Mouse (Mus musculus) forebrain, embryonic 12.5 days (tissue): ENCODE measurements around the gene Npm1. TPM values are rescaled to one million over a fixed set of nuclear protein-coding genes. Genes with fewer than 3 reads are reported as not detected.

Experiments used
- ATAC-seq: fragments of 200-750 bp; cut with Nextera tagmentation; 2 replicates; pipeline ENCODE4 v1.8.0; 2017; ENCODE audit warnings: moderate TSS enrichment; ENCODE audit not compliant: low FRiP score
- H3K27ac ChIP-seq: fragments of 300-500 bp; sonication (generic); 2 replicates; pipeline ENCODE4 v1.5.1; 2016; ENCODE audit warnings: mild to moderate bottlenecking
- H3K27me3 ChIP-seq: fragments of 300-500 bp; sonication (generic); 2 replicates; pipeline ENCODE4 v1.6.1; 2016; ENCODE audit warnings: mild to moderate bottlenecking
- H3K36me3 ChIP-seq: fragments of 300-500 bp; sonication (generic); replicated peaks from 2 replicates; pipeline ENCODE4 v1.6.1; 2016; ENCODE audit warnings: mild to moderate bottlenecking
- H3K4me1 ChIP-seq: fragments of 300-500 bp; sonication (generic); 2 replicates; pipeline ENCODE4 v1.6.1; 2016
- H3K4me2 ChIP-seq: fragments of 300-500 bp; sonication (generic); 2 replicates; pipeline ENCODE4 v1.6.1; 2016; ENCODE audit warnings: mild to moderate bottlenecking, moderate library complexity
- H3K4me3 ChIP-seq: fragments of 300-500 bp; sonication (generic); replicated peaks from 2 replicates; pipeline ENCODE4 v1.5.1; 2016; ENCODE audit warnings: mild to moderate bottlenecking
- H3K9ac ChIP-seq: fragments of 300-500 bp; sonication (generic); 2 replicates; pipeline ENCODE4 v1.6.1; 2016; ENCODE audit warnings: mild to moderate bottlenecking
- H3K9me3 ChIP-seq: fragments of 300-500 bp; sonication (generic); 2 replicates; pipeline ENCODE4 v1.6.1; 2016
- WGBS: fragments of 180-500 bp; shearing (Covaris S2); methylation state at CpG from one replicate; pipeline ENCODE4 v1.1.7; 2016; 5-methylcytosine and 5-hydroxymethylcytosine counted together
- polyA plus RNA-seq: library from polyadenylated mRNA; unstranded; fragments of >200 nt; fragmentation: Nextera tagmentation; extraction: Ambion mirVana; gene quantifications from 2 replicates; pipeline ENCODE4 v1.2.1, GENCODE M21; 2016

Npm1 gene
- polyA plus RNA-seq, 1 experiment from 2014 or later = 820 TPM

- H3K36me3 ChIP-seq = no peaks in the 10 kb centered on the region
- H3K4me2 ChIP-seq = no peak overlapping the region
- H3K4me3 ChIP-seq = no peak overlapping the region
- no peak overlapping the region for H3K27ac ChIP-seq
- WGBS = 72% methylated on average over 8 of the region's 8 CpGs
- H3K9ac ChIP-seq = no peak overlapping the region
- no peaks in the 10 kb centered on the region for H3K9me3 ChIP-seq
- H3K27me3 ChIP-seq = peaks cover 2% of the 10 kb centered on the region; the same call in 1 of the 2 replicates
- peaks cover 4% of the 10 kb centered on the region for H3K4me1 ChIP-seq
- no peak for ATAC-seq
These were observed 58.1 kb downstream of the Npm1 start for GRCm38 (mm10) chr11:33104911-33105316.

DNA sequence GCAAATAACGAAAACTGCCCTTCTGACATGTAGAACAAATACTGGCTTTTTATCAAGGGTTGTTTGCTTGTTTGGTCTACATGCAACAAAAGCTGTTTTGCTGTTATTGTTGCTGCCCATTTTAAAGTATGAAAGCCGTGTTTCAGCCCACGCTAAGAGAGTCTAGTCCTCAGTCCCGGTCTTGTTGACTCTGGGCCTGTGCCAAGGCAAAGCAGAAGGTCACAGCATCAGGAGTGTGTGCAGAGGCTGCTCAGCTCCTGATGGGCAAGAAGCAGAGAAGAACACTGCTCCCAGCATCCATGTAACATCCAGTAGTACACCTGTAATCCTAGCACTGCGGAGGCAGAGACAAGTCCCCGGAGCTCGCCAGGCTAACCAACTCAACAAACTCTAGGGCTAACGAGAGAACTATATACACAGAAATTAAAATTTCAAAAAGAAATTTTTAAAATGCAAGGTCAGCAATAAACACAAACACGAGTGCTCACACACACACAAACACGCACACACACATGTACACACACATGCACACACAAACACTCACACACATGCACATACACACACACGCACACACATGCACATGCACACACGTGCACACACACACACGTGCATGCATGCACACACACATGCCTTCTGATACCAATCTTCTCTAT is 59.6 kb downstream of the Npm1 start:
- WGBS = 89% methylated on average over 13 of the region's 13 CpGs
- peaks cover 16% of the 10 kb centered on the region for H3K4me1 ChIP-seq
- H3K27me3 ChIP-seq = no peaks in the 10 kb centered on the region
- H3K4me3 ChIP-seq = no peak overlapping the region
- H3K36me3 ChIP-seq = no peaks in the 10 kb centered on the region
- H3K9ac ChIP-seq = no peak overlapping the region
- no peaks in the 10 kb centered on the region for H3K9me3 ChIP-seq
- no peak overlapping the region for H3K27ac ChIP-seq
- no peak for ATAC-seq
- no peak overlapping the region for H3K4me2 ChIP-seq

Other genes starting within 250 kb of the Npm1 start
- gene Fgf18, start 15.8 kb downstream of the Npm1 start, polyA plus RNA-seq = 2.1 and 2.4 TPM in 2 replicates
- gene Tlx3, start 40.4 kb upstream of the Npm1 start, polyA plus RNA-seq = 0.32 TPM in 1 of 2 replicates, not detected in the other
- 0.32 TPM in 1 of 2 replicates, not detected in the other for gene Gm12117, start 113.5 kb upstream of the Npm1 start, polyA plus RNA-seq